Mouse (Mus musculus): ENCODE measurements around the gene Gna13.

Gene Gna13

DNA sequence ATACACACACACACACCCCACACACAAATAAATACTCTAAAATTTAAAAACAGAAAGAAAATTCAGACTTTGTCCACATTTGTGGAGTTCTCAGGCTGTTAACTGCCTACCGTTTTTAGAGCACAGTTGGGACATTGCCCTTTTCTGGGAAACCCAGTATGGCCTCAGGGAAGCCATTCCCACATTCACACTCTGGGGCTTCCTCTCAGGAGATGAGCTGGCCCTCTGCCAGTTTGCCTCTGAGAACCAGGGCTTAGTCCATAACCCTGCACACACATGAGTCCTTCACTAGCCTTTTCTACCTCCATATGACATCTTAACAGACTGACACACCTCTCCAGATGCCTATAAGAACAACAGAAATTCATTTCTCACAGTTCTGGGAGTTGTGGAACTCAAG lies 60.7 kb downstream of the Gna13 start:
- DNase-seq (ENCODE audit: low spot score): no peak

DNA sequence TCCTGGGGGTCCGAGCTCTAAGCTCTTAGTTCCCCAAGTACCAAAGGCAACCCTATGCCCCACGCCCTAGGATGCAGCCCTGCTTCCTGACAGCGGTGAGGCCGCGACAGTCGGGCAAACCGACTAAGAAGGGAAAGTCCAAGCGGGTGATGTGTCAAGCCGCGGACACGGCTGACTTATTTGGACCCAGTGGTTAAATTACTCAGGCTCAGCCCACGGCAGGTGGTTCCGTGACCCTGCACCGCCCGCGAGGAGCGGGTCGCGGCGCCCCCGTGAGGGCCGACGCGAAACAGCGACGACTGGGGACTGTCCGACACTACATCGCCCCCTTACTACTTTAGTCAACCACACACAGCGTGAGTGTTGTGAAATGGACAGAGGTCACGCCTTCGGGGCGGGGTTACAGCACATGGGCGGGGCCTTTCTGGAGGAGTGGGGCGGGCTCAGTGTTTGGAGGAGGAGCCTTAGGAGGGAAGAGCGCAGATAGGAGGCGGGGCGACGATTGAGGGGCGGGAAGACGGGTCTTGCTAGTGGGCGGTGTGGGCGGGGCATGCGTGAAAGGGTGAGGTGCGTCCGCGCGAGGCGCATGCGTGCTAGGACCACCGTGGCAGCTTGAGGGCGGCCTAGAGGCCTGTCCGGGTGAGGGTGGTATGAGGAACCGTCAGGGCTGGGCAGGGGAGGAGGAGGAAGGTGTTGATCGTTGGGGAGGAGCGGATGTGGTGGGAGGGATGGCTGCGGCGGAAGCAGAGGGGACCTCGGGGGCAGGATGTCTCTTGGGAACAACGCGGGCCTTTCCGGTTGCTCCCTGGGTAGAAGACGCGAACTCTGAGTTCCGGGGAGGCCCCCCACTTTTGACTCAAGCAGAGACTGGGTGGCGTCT lies 63.0 kb downstream of the Gna13 start, which contains the start of gene Amz2:
Gene Amz2, plus strand, starts transcription at position 555 of the 880 bp plus-strand sequence.
- DNase-seq (ENCODE audit: low spot score): peak; percentile 100

DNA sequence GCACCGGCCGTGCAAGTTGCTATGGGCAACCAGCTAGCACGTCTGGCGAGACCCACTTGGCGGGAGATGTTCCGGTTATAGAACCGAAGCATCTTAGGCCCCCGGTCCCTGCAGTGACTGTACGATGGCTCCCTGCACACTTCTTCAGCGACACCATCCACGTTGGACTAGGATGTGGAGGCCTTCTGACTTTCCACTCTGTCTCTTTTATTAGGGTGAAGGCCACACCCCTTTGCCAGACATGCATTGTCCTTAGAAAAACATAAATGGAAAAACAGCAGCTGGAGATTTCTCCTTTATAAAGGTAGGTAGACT lies 63.6 kb downstream of the Gna13 start:
- DNase-seq (ENCODE audit: low spot score): no peak

DNA sequence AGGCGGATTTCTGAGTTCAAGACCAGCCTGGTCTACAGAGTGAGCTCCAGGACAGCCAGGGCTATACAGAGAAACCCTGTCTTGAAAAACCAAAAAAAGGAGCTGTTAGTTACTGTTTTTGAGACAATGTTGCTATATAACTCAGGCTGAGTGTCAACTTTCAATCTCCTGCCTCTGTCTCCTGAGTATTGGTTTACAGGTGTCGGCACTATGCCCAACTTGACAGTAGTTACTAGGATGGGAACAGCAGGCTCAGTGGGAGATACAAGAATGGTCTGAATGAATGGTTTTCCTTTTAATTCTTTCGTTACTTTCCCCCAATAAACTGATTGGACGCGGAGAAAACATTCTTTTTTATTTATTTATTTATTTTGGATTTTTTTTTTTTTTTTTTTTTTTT lies 64.7 kb downstream of the Gna13 start:
- no peak for DNase-seq (ENCODE audit: low spot score)

DNA sequence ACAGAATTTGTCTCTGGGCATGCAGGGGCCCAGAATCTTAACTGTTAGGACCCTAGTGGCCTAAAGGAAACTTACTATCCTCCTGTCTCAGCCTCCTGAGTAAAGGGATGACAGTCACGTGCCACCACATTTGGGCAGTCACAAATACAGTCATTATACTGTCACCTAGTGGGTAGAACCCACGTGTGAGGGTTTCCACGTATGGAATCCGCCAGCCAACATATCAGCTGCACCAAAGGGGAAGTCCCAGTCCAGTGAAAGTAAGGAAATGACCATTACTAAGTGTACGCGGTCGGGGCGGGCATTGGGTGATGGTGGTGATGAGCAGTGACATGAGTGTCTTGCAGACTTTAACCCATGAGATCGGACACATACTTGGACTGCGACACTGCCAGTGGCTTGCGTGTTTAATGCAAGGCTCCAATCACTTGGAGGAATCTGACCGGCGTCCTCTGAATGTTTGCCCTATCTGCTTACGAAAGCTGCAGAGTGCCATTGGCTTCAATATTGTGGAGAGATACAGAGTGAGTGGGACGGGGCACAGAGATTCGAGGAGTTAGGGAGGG lies 71.7 kb downstream of the Gna13 start:
- no peak for DNase-seq (ENCODE audit: low spot score)

DNA sequence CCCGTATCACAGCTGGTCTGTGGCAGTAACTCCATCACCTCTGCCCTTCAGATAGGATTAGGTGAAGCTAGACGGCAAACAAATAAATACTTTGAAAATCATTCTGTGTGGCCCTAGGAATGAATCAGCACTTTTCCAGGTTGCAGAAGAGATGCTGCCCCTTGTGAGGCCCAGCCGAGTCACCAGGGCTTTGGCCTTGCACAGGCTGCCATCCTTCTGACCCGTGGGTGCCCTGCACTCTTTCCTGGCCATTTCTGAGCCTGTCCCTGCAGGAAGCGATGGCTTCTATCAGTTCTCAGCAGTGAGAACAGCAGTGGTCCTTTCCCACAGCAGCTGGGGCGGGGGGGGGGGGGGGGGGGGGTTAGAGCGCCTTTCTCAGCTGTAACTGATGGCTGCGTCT lies 74.3 kb downstream of the Gna13 start:
- no peak for DNase-seq (ENCODE audit: low spot score)

DNA sequence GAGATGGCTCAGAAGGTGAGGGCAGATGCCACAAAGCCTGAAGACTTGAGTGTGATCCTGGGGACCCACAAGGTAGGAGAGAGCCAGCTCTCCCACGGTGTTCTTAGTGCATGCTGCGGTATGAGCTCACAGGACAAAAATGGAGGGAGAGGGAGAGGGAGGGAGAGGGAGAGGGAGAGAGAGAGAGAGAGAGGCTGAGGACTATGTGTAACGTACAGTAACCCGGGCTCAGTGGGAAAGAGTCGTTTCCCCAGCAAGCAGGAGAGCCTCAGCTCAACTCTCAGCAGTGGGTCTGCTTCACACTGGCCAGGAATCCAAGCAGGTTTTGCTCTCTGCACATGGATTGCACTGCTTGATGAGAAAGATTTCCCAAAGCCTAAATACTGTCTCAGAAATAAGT lies 76.6 kb downstream of the Gna13 start:
- DNase-seq (ENCODE audit: low spot score): no peak

DNA sequence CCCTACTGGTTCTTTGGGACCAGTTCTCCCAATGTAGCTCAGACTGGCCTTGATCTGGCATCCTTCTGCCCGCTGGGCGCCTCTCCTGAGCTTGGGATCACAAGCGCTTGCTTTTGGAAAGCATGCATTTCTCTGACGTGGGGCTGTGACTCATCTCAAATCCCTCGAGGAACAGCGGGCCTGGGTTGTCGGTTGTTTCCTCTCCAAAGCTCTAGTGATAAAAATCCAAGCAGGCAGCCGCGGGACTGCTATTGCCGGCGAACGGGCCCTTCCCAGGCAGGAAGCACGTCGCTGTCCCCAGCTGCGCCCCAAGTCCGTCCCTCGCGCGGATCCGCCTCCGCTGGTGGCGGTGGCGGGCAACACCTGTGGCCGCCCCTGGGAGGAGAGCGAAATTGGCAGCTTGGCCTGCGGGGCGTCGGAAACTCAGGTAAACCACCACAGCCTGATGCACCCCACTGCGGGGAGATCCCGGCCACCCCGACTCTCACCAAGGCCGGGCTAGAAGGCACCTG lies 77.3 kb downstream of the Gna13 start:
- DNase-seq (ENCODE audit: low spot score): peak; percentile 74

DNA sequence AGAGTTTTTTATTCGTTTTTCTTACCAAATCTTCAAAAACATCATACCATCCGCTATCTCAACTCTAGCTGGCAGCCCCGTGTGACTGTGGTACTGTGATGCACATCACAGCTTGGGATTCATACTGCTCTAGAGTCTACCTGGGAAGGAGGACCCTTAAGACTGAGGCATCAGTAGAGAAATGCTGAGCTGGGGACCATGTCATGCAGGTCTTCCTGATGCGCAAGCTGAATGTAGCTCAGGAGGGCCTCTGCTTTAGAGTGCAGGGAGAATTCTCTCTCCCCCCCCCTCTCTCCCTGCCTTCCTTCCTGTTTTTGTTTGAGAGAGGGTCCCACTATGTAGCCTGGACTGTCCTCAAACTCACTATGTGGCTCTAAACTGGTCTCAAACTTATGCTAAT lies 78.0 kb downstream of the Gna13 start:
- DNase-seq (ENCODE audit: low spot score): no peak

DNA sequence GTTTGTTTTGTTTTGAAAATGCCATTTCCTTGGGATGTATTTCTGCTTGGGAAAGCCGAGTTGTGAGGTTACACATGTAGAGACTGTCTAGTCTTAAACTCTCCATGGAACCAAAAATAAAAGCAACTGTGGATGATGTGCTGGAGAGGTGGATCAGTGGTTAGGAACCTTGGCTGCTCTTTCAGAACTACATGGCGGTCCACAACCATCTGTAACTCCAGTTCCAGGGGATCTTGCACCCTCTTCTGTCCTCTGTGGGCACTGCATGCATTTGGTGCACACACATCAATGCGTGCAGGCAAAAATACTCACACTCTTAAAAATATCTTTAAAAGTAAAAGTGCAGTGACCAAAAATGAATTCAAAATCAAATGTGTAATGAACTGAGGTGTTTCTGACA lies 78.5 kb downstream of the Gna13 start:
- DNase-seq (ENCODE audit: low spot score): no peak

DNA sequence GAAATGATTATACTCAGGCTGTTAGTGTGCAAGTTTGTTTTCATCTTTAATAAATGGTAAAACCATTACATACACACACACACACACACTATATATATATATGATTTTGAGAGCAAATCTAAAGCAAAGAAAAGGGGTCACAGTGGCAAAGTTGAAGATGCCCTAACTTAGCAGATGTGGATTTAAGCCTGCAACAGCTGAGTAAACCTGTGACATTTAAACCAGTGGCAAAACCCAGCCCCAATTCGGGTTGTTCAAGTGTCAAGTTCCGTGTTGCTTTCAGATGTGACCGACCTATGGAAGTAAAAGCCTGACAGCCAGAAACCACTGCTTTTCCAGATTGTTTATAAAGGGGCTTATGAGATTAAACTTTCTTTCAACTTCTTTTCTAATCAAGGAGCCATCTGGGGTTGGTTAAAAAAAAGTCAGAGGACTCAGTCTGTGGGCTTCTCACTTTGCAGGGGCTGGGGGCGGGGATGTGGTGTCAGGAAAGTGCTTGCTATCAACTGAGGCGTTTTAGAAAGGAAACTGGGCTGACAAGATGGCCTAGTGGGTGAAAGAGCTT lies 79.6 kb downstream of the Gna13 start:
- DNase-seq (ENCODE audit: low spot score): no peak

DNA sequence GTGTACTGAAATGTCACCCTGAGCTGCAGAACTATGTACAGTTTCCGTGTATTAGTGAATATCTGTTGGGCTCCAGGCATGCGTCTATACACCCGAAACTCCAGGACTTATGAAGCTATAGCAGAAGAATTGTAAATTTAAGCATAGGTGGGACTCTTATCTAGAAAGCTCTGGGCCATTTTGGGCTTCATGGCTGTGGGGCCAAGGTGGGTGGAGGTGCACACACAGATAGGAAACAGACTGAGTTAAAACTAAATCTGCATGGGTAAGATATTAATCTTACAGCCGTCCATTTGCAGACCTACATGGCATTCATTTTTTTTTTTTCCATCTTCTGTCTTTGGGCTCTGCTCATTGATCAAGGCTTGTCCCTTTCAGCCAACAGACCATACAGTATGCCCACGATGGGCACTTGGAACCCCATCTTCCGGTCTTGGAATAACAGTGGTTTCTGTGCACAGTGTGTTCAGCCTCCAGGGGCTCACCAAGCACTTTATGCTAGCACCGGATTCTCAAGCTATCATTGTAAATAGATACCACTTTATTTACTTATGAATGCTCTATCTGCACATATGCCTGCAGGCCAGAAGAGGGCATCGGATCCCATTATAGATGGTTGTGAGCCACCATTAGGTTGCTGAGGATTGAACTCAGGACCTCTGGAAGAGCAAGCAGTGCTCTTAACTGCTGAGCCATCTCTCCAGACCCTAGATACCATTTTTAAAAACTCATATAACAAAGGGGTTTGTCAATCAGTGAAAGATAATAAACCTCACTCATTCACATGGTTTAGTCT lies 81.0 kb downstream of the Gna13 start:
- DNase-seq (ENCODE audit: low spot score): no peak

DNA sequence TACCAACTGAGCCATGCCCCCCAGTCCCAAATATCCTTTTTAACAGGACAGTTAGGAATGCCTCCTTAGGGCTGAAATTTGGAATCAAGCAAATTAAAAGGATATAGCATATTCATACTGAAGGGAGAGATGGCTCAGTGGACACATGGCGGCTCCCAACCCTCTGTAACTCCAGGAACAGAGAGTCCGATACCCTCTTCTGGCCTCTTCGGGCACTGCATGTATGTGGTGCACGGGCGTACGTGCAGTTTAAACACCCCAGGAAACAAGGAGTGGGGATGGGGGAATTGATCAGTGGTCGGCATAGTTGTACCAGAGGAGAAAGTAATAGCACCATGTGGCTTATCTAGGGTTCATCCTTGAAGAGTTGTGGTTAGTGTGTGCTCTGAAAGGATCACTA lies 82.0 kb downstream of the Gna13 start:
- DNase-seq (ENCODE audit: low spot score): peak; percentile 29

DNA sequence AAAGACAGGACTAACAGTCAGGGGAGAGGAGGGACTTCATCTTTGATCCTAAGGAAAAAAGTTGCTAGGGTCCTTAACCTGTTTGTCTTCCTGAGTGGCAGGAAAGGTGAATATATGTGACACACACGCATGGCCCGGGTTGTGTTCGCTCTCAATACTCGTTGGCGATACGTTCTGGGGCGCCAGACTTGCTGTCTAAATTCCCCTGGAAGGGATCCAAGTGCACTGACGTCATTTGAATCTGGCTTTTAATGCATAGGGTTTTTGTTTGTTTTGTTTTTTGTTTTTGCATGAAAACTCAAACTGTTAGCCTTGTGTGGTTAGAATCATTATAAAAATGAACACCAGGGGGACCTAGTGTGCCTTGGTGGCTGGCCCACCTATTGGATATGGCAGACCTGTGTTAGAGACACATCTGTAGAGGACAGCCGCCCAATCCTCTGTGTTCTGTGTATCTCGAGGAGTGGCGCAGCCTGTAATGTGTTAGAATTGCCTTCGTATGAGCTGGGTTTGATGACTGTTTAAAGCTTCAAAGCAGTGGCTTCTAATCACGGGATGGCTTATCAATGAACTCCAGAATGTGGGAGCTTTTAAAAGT lies 82.9 kb downstream of the Gna13 start:
- no peak for DNase-seq (ENCODE audit: low spot score)

Data from ovary, postnatal 36 days (tissue).